Mouse (Mus musculus) left cerebral cortex, postnatal 25 days (tissue): ENCODE data around the gene Ccnt2. TPM values are rescaled to one million over a fixed set of nuclear protein-coding genes. Genes with fewer than 3 reads are reported as not detected.

ENCODE experiments used
- DNase-seq, 2 experiments: peaks; one replicate each; pipeline ENCODE4 v3.0.0; 2022; ENCODE audit warnings: low spot score in 2 of 2, mixed read lengths in 1 of 2
- intact Hi-C: fragments of 180-260 bp; cut with DNase I; formaldehyde crosslinking; loops from one replicate; pipeline ENCODE4 v1.15.1; 2025
- total RNA-seq, 2 experiments: library from RNA; stranded (reverse); gene quantifications; 2 replicates each; pipeline ENCODE4 v1.2.3; 2021

Gene Ccnt2
- total RNA-seq, 2 experiments from 2014 or later: 61.3 to 68.8 TPM

DNA sequence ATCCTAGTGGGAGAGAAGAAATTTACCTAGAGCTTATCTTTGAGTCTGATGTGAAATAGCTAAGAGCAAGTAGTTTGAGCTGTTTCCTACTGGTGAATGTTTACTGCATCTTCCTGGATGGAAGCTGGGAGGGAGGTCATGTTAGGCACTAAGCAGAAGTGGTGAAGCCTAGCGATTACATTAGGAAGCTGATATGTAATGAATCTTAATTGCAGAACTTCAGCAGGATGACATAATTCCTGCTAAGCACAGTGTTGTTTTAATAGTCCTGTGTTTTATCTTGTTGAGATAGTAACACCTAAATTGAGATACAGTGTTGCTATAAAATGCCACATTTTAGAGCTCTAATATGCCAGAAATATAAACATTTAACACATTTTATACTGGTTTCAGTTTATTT is 11.9 kb downstream of the Ccnt2 start:
- intact Hi-C loops: no loop called here

DNA sequence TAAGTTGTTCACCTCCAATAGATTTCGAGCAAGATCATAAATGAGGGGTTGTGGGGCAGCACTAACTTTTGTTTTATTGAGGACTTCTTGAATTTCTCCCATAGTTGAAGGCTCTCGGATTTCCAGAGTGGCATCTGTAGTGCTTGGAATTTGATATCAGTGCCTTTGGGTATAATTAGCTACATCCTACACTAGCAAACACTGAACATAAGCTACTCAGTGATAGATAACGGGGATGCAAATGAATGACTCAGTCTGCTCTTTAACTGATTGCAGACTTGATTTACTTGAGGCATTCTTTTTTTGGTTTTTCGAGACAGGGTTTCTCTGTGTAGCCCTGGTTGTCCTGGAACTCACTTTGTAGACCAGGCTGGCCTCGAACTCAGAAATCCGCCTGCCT is 15.0 kb downstream of the Ccnt2 start:
- intact Hi-C loops: no loop called here
- no peak for DNase-seq

More for the DNA sequence above, 11.9 kb downstream of the Ccnt2 start:
- DNase-seq: no peak

DNA sequence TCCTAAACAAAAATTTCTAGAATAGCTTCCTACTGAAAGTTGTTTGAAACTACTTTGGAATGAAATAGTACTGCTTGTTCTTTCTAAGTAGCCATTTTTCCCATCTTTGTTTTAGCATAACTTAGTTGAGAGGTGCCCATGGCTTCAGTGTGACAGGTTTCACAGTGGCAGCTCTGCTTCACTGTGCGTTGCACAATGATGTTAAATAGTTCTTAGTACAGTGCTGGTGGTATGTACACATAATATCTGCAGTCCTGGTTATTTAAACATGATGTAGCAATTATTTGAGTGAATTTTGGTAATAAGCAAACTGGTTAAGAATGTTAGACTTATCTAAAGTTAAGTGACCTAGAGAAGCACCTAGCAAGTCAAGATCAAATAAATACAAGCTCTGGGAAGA is 19.5 kb downstream of the Ccnt2 start:
- DNase-seq: no peak
- intact Hi-C loops: no loop called here

DNA sequence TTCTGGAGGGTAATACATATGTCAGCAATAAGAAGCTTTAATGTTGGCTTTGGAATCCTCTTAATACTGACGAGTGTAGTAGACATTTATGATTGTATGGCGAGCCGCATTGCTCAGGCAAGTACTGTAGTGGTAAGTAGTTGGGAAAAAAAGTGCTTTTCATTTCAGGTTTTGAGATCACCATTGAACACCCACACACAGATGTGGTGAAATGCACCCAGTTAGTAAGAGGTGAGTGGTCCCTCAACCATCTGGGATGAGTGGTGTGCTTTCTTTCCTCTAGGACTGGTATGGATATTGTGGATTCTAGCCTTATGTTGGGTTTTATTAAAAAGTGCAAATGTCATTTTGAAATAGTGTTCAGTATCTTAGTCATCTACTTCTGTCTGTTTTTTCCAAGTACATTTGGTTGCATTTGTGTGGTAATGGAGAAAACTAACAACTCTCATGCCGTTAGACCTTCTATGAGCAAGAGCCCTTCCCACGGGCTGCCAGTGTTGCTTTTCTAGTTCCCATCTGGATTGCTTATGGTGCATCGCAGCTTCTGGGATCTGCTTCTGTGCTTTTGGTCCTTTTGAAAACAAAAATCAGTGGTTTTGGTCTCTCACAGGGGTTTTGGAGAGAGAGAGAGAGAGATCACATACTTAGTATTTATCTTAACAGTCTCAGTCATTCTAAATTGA is 21.3 kb downstream of the Ccnt2 start:
- DNase-seq: peak in 1 of 2 experiments; percentile 50
- intact Hi-C loops: no loop called here

DNA sequence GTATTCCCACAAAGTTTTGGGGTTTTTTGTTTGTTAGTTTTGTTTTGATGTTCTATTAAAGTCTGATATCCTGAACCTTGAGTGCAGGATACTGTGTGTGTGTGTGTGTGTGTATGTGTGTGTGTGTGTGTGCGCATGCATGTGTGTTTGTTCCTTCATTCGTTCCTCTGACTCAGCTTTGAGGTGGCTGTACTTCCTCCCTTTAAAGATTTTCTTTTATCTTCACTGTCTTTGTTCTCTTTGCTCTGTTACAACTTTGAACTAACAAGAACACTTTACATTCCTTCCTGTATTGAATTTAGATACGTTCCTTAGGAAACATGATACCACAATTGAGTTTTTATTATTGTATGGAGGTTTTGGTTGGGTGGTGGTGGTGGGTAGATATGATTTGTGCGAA is 22.4 kb downstream of the Ccnt2 start:
- intact Hi-C loops: no loop called here
- no peak for DNase-seq

DNA sequence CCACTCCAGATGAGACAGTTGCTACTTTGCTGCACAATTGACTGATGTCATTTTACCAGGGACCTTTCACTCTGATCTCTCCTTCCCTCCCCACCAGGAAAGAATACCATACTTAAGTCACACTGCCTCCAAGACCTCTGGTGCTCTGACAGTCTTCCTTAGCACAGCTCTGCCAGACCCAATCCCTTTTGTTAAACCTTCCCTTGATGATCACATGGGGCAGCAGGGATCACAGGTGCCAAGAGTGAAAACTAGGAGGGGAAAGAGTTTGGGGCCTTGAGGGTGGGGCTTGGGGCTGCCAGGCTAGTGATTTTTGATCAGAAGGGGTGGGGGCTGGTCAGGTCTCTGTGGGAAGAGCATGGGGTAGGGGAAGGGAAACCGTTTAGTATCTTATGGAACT is 22.8 kb downstream of the Ccnt2 start:
- no peak for DNase-seq
- intact Hi-C loops: no loop called here

DNA sequence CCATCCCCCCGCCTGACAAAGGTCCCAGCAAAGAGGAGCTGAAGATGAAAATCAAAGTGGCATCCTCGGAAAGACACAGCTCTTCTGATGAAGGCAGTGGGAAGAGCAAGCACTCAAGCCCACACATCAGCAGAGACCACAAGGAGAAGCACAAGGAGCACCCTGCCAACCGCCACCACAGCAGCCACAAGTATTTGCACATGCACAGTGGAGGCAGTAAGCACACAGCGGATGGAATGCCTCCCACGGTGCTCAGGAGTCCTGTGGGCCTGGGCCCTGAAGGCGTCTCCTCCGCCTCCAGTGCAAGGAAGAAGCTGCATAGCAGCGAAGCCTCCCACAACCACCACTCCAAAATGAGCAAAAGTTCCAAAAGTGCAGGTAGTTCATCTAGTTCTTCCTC is 29.0 kb downstream of the Ccnt2 start:
- intact Hi-C loops: no loop called here
- peak; percentile 24 to 43 for DNase-seq

DNA sequence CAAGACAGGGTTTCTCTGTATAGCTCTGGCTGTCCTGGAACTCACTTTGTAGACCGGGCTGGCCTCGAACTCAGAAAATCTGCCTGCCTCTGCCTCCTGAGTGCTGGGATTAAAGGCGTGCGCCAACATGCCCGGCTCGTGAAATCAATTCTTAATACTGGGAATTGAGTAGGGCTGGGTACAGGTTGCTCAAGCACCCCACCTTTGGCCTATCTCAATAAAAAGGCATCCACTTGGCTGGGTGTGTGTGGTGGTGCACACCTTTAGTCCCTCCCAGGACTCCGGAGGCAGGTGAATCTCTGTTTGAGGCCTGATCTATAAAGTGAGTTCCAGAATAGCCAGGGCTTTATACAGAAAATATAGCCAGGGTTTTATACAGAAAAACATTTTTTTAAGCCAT is 34.7 kb downstream of the Ccnt2 start:
- no peak for DNase-seq
- intact Hi-C loops: no loop called here

DNA sequence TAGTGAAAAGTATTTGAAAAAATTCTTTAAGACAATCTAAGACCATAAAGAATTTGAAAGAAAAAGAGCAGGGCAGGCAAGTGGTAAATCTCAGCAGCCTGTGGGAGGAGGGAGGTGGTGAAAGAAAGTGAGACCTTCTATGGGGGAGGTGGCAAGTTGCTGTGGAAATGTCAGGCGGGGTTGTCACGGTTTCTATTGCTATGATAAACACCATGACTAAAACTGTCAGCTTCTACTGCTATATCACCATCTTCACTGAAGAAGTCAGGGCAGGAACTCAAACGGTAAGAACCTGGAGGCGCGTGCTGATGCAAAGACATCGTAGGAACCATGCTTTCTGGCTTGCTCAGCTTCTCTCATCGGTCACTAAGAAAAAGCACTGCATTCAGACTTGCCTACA is 39.0 kb downstream of the Ccnt2 start:
- intact Hi-C loops: no loop called here
- peak; percentile 20 to 75 for DNase-seq

DNA sequence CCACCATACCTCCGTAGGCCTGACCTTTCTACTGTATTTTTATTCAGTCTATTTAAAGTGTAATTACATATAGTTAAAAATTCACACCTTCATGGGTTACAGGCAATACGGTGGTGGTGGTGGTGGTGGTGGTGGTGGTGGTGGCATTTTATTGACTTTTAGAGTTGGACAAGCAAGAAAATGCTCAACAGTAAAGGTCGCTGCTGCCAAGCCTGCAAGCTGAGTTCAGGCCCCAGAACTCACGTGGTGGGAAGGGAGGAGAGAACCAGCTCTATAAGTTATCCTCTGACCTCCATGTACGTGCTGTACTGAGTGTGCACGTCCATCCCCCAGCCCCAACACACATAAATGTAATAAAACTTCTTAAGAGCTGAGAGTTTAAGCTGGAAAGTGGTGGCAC is 42.4 kb downstream of the Ccnt2 start:
- no peak for DNase-seq

DNA sequence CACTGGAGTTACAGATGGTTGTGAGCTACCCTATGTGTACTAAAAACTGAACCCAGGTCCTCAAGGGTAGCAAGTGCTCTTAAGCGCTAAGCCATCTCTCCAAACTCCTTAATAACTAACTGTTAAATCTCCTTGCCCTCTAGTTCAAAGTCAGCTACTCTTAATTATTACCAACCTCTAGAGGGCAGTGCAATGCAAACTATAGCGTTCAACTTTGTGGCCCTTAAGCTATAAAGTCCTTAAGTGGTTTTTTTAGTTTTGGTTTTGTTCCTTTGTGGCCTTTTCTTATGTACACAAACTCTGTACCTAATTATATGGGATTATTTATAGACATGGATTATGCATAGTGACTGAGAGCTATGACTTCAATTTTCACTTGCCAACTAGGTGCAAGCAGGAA is 53.4 kb downstream of the Ccnt2 start:
- DNase-seq: peak; percentile 41 to 54
- intact Hi-C loops: loop anchor here (5.0 kb wide), 2 partner anchors 90 to 315 kb away; no protein-coding TSS in a partner anchor

More for the DNA sequence above, 42.4 kb downstream of the Ccnt2 start:
- intact Hi-C loops: no loop called here

DNA sequence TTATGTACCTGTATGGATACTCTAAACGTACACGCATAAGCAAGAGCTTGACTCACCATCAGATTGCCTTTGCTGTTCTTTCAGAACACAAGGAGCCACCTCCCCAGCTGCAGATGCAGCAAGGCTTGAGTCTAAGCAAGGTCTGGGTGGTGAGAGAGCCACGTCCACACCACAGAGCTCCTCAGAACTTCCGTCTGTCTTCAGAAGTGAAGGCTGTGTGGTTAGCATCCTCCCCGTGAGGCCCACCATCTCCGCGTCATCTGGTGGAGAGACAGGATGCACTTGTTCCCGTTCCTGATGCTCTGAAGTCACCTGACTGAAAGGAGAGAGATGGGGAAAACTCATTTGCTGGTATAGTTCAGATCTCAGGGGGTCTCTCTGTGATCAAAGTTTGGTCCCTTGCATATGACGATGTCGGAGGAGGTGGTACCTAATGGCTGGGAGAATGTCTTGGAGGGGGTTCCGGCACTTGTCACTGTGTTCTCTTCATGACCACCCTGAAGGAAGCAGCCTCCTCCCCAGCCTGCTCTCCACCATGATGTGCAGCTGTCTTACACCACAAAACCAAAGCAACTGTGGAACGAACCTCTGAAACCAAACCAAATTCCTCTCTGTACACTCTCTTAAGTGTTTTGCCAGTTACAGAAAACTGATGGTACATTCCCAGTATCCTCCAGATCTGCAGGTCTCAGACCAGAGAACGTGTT is 56.4 kb downstream of the Ccnt2 start:
- intact Hi-C loops: no loop called here
- no peak for DNase-seq

DNA sequence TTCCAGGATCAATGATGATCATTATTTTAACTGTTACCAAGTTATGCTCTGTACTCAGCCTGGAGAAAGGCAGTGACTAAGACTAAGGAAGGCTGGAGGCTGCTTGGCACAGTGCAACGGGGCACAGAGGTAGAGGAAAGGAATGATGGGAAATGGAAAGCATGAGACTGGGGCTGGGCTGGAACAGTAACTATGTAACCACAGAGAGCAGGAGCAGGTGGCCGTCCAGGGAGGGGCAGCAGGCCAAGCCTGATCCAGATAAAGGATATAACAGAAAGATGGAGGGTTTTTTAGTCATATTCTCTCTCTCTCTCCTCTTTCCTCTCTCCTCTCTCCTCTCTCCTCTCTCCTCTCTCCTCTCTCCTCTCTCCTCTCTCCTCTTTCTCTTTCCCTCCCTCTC is 59.8 kb downstream of the Ccnt2 start:
- no peak for DNase-seq
- intact Hi-C loops: no loop called here

DNA sequence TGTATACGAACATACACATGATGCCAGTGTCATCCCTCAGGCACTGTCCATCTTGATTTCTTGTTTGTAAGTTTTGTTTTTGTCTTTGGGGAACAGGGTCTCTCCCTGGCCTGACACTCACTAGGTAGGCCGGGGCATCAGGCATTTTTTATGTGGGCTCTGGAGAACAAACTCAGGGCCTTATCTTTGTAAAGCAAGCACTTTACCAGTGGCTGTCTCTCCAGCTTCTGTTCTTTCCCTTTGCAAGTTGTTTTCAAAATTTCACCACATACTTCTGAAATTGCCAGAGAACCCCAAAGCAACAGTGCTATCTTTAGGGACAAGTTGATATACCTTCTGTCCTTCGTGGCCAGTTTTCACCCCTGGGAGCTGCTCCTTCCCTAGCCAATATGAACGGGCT is 60.2 kb downstream of the Ccnt2 start:
- no peak for DNase-seq
- intact Hi-C loops: no loop called here

DNA sequence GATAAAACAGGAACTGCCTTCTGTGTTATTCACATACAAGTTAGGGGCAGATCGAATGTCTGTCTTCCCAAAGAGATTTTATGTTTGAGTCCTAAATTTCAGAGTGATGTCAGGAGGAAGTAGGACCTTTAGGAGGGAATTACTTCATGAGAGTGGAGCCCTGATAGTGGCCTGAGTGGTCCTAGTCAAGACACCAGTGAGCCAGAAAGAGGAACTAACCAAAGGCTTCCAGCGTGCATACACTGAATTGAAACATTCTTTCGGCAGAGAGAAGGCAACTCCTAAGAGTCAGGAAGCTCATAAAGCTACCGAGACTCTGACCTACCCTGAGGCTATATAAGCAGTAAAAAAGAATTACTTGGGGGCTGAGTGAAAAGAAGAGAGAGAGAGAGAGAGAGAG is 62.7 kb downstream of the Ccnt2 start:
- no peak for DNase-seq
- intact Hi-C loops: no loop called here

DNA sequence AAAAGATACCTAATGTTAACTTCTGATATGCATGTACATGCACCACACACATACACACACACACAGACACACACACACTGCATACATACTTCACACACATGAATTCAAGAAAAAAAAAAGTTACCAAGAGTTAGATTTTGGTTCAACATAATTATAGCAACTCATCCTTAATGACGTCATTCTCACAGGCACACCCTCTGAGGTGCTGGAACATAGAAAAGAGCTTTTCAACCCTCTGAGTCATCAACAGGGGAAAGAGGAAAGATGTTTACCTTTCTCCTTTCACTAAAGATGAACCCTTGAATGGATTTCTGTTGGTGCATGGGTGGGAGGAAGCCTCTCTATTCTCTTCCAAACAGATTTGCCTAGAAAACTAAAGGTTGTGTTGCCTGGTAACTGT is 64.6 kb downstream of the Ccnt2 start:
- intact Hi-C loops: no loop called here
- DNase-seq: peak in 1 of 2 experiments; percentile 42

DNA sequence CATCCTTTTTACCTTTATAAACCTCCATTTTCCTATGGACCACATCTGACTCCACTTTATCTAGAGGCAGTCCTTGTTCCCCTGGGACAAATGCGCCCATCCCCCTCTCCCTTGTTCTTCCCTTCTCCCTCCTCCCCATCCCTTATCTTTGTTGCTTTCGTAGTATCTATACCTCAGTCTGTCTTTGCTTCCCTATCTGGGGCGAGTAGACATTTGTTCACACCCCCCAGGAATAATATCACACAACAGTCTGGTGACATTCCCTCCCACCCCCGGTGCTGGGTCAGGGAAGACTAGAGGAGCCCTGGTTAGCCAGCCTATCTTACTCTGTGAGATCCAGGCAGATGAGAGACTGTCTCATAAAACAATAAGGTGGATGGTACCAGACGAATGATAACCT is 71.5 kb downstream of the Ccnt2 start:
- intact Hi-C loops: no loop called here

DNA sequence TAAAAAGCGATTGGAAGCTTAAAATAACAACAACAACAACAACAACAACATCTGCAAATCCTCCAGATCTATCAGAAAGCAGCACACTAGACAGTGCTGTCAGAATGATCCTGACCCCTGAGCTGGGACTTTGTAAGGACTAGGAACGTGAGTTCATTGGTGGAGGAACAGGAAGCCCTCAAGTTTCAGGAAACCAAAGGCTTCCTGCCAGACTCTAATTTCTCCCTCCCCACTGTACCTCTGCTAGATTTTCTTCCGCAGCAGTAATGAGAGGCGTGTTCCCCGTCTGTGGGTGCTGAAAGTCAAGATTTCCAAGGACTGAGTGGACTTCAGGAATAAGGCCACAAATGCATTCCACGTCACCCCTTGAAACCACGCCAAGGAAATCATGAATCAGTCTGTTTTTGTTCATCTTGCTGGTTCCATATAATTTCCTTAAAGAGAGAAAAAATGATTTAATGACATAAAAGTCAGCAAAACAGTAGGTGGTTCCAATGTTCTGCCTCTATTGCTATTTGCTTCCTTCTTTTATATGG is 76.2 kb downstream of the Ccnt2 start:
- no peak for DNase-seq
- intact Hi-C loops: no loop called here

More for the DNA sequence above, 71.5 kb downstream of the Ccnt2 start:
- DNase-seq: no peak

DNA sequence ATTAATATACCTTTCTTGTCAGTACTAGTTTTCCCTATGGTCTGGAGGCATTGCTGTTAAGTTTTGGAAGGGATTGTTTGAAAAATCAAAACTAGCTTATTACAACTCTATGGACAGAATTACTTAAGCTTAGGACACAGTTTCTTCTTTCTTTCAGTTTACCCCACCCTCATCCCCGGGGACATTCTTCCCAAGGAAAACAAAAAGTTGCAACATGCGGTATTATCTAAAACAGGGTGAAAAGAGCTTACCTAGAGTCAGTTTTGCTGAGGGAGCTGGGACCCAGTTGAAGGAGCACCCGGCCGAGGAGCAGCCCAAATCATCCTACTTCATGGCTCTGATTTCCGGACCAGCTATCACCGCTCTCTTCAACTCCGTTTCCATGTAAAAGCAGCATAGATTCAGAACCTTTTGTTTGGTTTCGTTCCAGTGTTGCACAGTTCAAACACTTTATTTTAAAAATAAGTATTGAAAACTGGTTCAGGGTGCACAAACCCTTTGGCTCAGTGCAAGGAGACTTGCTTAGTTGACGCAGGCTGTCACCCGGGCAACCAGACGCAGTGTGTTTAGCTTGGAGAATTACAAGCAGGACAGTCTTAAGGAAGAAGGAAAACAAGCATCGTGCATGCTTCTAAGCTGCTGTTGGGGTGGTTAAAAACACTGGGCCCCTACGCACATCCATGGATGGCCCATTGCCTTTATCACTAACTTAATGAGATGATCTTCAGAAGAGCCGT is 80.7 kb downstream of the Ccnt2 start, which contains the start of gene Map3k19:
Map3k19 (minus strand) TSS at position 546 of the 737 bp plus-strand sequence.
- intact Hi-C loops: no loop called here
- DNase-seq: peak; percentile 52 to 54
